Mouse (Mus musculus) embryonic fibroblast, embryonic 13.5 days (primary cell): ENCODE data around the gene Gfral.

Source experiments
- CTCF ChIP-seq: IDR thresholded peaks from 2 replicates; pipeline ENCODE4 v1.5.1; 2011; ENCODE audit warnings: mild to moderate bottlenecking, control low read depth, low read length, moderate library complexity, borderline replicate concordance; ENCODE audit not compliant: insufficient read depth
- POLR2A ChIP-seq: IDR thresholded peaks from 2 replicates; pipeline ENCODE4 v1.6.1; 2011; ENCODE audit warnings: low read depth, mild to moderate bottlenecking, control low read depth, low read length, moderate library complexity

GRCm38 (mm10) chr9:76138378-76139109 is 74.9 kb downstream of the Gfral start:
- TF ChIP-seq CTCF (no peak), POLR2A (no peak)
